Mouse (Mus musculus) Patski (cell line): ENCODE results near the gene Gnl2. TPM values are rescaled to one million over a fixed set of nuclear protein-coding genes. Genes with fewer than 3 reads are reported as not detected.

ENCODE experiments used
- ATAC-seq: fragments of 100-300 bp; one replicate; pipeline ENCODE4 v1.8.0; 2021
- CTCF ChIA-PET: fragments of 350-600 bp; sonication (Branson Sonifier 250); formaldehyde crosslinking; loops from one replicate; lab custom pipeline; 2022; ENCODE audit warnings: inconsistent platforms; lab: Charles Lee
- POLR2A ChIA-PET: fragments of 350-600 bp; sonication (Branson Sonifier 250); formaldehyde crosslinking; loops from one replicate; lab custom pipeline; 2022; ENCODE audit warnings: antibody characterized with exemption, inconsistent platforms; lab: Charles Lee
- DNase-seq: peaks from one replicate; pipeline ENCODE4 v3.0.0-alpha.2; 2011; ENCODE audit warnings: low read depth, low spot score
- H3K27me3 ChIP-seq: fragments of 371-371 bp; one replicate; pipeline ENCODE4 v1.5.1; 2021
- CTCF ChIP-seq: fragments of 100-300 bp; IDR thresholded peaks from one replicate; pipeline ENCODE4 v1.5.1; 2021
- in situ Hi-C: fragments of 300-500 bp; cut with MboI; formaldehyde crosslinking; loops from 3 replicates; pipeline ENCODE4 v1.11.1; 2018; ENCODE audit warnings: low pct_unique_long_range_greater_than_20kb, mixed read lengths
- polyA plus RNA-seq: library from polyadenylated mRNA; unstranded; gene quantifications from one replicate; pipeline ENCODE4 v1.2.3, GENCODE M21; 2021

Gene Gnl2
- polyA plus RNA-seq, 1 experiment from 2014 or later = 41.6 TPM

GRCm38 (mm10) chr4:125084403-125085345 lies 68.3 kb downstream of the Gnl2 start, which contains the start of gene Meaf6:
Meaf6 (plus strand) TSS chr4:125085134.
- ChIA-PET POLR2A (interaction anchor here (0.5 kb wide), 1 partner anchor 52 kb away, joined by 3 read pairs; no protein-coding TSS in a partner anchor), CTCF (interaction anchor here (0.9 to 2.0 kb wide), 9 partner anchors 9 to 35 kb away, joined by 3 to 15 read pairs (median 4); partner anchors contain the start of gene Dnali1)
- peak; percentile 83 for ATAC-seq

DNA sequence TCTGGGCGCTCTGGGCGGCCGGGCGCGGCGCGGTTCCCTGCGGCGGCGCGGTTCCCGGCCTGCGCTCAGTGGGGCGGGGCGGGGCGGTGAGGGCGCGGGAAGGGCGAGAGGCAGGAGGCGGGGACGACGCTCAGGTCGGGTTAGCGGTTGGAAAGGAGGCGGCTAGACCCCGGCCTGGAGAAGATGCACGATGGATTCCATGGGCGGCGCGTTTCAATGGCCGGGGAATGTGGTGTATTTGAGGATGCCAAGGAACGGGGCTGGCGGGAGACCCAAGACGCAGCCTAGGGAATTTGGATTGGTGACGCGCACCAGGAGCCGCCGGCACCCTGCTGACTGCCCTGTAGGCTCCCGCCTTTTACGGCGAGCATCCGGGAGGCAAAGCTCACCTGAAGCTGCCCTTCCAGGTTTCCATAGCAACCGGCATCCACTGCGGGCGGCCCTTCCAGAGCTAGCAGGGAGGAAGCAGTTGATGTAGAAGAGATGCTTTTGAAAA lies 69.0 kb downstream of the Gnl2 start:
- CTCF ChIA-PET = interaction anchor here (0.9 to 2.0 kb wide), 9 partner anchors 9 to 34 kb away, joined by 3 to 15 read pairs (median 4); partner anchors contain the start of gene Dnali1
- DNase-seq = no peak
- in situ Hi-C loops = no loop called here

More at GRCm38 (mm10) chr4:125084403-125085345, 68.3 kb downstream of the Gnl2 start, which contains the start of gene Meaf6:
- no peaks in the 10 kb centered on the region for H3K27me3 ChIP-seq
- TF ChIP-seq CTCF = peak; percentile 99
- in situ Hi-C loops = no loop called here
- no peak for DNase-seq

GRCm38 (mm10) chr4:125093031-125093430 lies 76.6 kb downstream of the Gnl2 start:
- no peak for DNase-seq
- ChIA-PET POLR2A (no interaction called here), CTCF (interaction anchor here (3.9 kb wide), 1 partner anchor 8 kb away, joined by 15 read pairs; the partner anchor contains the start of gene Meaf6)
- in situ Hi-C loops = no loop called here
- no peak for TF ChIP-seq CTCF
- no peak for ATAC-seq
- no peaks in the 10 kb centered on the region for H3K27me3 ChIP-seq

More for the DNA sequence above, 69.0 kb downstream of the Gnl2 start:
- TF ChIP-seq CTCF = no peak
- ATAC-seq = peak; percentile 82
- POLR2A ChIA-PET = no interaction called here
- H3K27me3 ChIP-seq = no peaks in the 10 kb centered on the region

- no peak for ATAC-seq
- ChIA-PET POLR2A (no interaction called here), CTCF (interaction anchor here (3.9 kb wide), 1 partner anchor 11 kb away, joined by 15 read pairs; the partner anchor contains the start of gene Meaf6)
- in situ Hi-C loops = no loop called here
- no peak for DNase-seq
- H3K27me3 ChIP-seq = no peaks in the 10 kb centered on the region
- no peak for TF ChIP-seq CTCF
Measured at GRCm38 (mm10) chr4:125096066-125096465, 79.7 kb downstream of the Gnl2 start.

- ChIA-PET POLR2A (no interaction called here), CTCF (interaction anchor here (1.0 kb wide), 1 partner anchor 12 kb away, joined by 3 read pairs; the partner anchor contains the start of gene Meaf6)
- in situ Hi-C loops = no loop called here
- DNase-seq (no peak), ATAC-seq (no peak)
- no peak for TF ChIP-seq CTCF
- no peaks in the 10 kb centered on the region for H3K27me3 ChIP-seq
Measured at GRCm38 (mm10) chr4:125097412-125097811, 81.0 kb downstream of the Gnl2 start.

DNA sequence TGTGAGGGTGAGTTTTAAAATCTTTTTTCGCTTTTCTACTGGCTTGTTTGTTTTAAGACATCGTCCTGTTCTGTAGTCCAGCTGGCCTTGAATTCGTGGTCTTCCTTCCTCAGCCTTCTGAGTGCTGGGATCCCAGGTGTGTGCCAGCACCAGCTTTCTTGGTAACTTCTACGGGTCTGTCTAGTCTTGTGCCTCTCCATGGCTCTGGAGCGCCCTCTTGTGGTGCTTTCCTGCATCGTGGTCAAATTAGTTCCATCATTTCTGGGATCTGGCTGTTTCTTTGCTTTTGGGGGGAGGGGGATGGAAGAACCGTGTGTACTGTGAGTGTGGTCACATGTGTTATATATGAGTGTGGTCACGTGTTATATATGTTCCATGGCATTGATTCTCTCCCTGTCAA lies 83.1 kb downstream of the Gnl2 start:
- in situ Hi-C loops = no loop called here
- DNase-seq = no peak
- ChIA-PET CTCF (interaction anchor here (0.7 to 1.7 kb wide), 3 partner anchors 51 to 156 kb away, joined by 3 to 6 read pairs (median 4); no protein-coding TSS in a partner anchor), POLR2A (no interaction called here)
- no peaks in the 10 kb centered on the region for H3K27me3 ChIP-seq
- ATAC-seq = no peak
- peak; percentile 87 for TF ChIP-seq CTCF

- no peak for TF ChIP-seq CTCF
- no peak for DNase-seq
- in situ Hi-C loops = no loop called here
- no peak for ATAC-seq
- H3K27me3 ChIP-seq = no peaks in the 10 kb centered on the region
- POLR2A ChIA-PET = no interaction called here
- CTCF ChIA-PET = interaction anchor here (1.5 kb wide), 1 partner anchor 13 kb away, joined by 4 read pairs; no protein-coding TSS in a partner anchor
Measured at GRCm38 (mm10) chr4:125101334-125101733, 84.9 kb downstream of the Gnl2 start.

Other genes with a start within 250 kb of the Gnl2 start
- 8.3 TPM for gene Mtf1, start 214.5 kb upstream of the Gnl2 start, polyA plus RNA-seq
- 38.1 TPM for gene Yrdc, start 165.9 kb upstream of the Gnl2 start, polyA plus RNA-seq
- gene 1110065P20Rik, start 165.4 kb upstream of the Gnl2 start, polyA plus RNA-seq = 53.9 TPM
- not detected for gene Maneal, start 154.4 kb upstream of the Gnl2 start, polyA plus RNA-seq
- gene Epha10, start 135.7 kb upstream of the Gnl2 start, polyA plus RNA-seq = not detected
- gene 9930104L06Rik, start 79.5 kb upstream of the Gnl2 start, polyA plus RNA-seq = 8.9 TPM
- 42.9 TPM for gene Cdca8, start 77.3 kb upstream of the Gnl2 start, polyA plus RNA-seq
- gene Rspo1, start 30.2 kb upstream of the Gnl2 start, polyA plus RNA-seq = not detected
- 0.14 TPM for gene Dnali1, start 49.1 kb downstream of the Gnl2 start, polyA plus RNA-seq
- gene Snip1, start 50.1 kb downstream of the Gnl2 start, polyA plus RNA-seq = 13.5 TPM
- 22.3 TPM for gene Meaf6, start 68.5 kb downstream of the Gnl2 start, polyA plus RNA-seq
- 5.7 TPM for gene Zc3h12a, start 111.3 kb downstream of the Gnl2 start, polyA plus RNA-seq